Mouse (Mus musculus): ENCODE data around the gene Gm9964.
"Not testable (repeated sequence)": the region's sequence is repeated elsewhere in the genome, so short reads cannot be mapped to it uniquely, and the experiment has no call there.

- TF ChIP-seq POLR2A (IDR thresholded peaks at IDR 0.05; ENCODE audit: control insufficient read depth, extremely low read depth, insufficient read depth, low read length, poor library complexity); CTCF (IDR thresholded peaks at IDR 0.05; ENCODE audit: borderline replicate concordance, control insufficient read depth, extremely low read depth, insufficient read depth, low read length, poor library complexity): not testable (repeated sequence)
Observed at GRCm38 (mm10) chr11:79304245-79304644, 7.5 kb upstream of the Gm9964 start.

Data from thymus, adult 2 months (tissue).